Mouse (Mus musculus) E14TG2a.4 (cell line): ENCODE measurements at regions not wholly inside any gene's neighbourhood (a gene's known extent, or its start where the extent isn't known, plus 50 kb on each side); places are given as distances from the start of the nearest gene placed in this dataset.

Source experiments
- CTCF ChIP-seq: conservative IDR thresholded peaks from 2 replicates; pipeline ENCODE4 v1.5.1; 2014; ENCODE audit warnings: low read length
- POU5F1 ChIP-seq: IDR thresholded peaks from 2 replicates; pipeline ENCODE4 v1.6.1; 2014; ENCODE audit warnings: low read length, borderline replicate concordance

GRCm38 (mm10) chr15:52785976-52786375 is 1098.7 kb upstream of the Gm7489 start:
- no peak for TF ChIP-seq CTCF
- TF ChIP-seq POU5F1: no peak
